Mouse (Mus musculus) thymus, postnatal 14 days (tissue): ENCODE results near the gene Gm6121.
"Not testable (repeated sequence)": the region's sequence is repeated elsewhere in the genome, so short reads cannot be mapped to it uniquely, and the experiment has no call there.

Source experiments
- DNase-seq: peaks from one replicate; pipeline ENCODE4 v3.0.0; 2021

The Gm6121 gene

DNA sequence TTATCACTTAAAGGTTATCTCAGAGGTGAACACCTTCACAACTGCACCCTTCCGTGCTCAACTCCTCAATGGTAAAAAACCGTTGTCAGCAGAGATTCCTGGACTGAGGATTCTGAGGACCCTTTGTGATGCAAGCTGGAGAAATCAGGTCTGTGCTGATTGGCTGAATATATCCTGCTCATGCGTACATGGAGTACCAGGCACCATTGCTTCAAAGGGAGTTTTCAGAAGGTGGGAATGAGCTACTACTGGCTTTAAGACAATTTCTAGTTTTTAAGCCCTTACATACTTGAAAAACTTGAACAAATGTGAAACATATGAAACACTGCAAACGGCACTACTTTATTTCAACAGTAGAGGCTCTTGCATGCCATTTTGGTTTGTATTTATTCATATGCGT is at the start of gene Gm6121:
TSS of gene Gm6121 (minus strand) at position 101 of the 400 bp plus-strand sequence.
- not testable (repeated sequence) for DNase-seq
